In genomic region chr1:136749188-136749587, GRCm38 (mm10) we compare ENCODE assay signal across 9 mouse cellular contexts.
DNase-seq lines count a peak whose midpoint lies in the region; ATAC-seq and TF ChIP-seq lines count a peak whose summit lies in the region.
"Had no signal": no experiment of that assay in that cellular context is flagged by ENCODE, and none has a peak within 500 bp of the region (broad histone marks: within the 10 kb centered on the region; RNA-seq: fewer than 3 reads in every experiment).

No protein-coding gene starts in this region.

- no peaks in the 10 kb centered on the region for H3K9me3 ChIP-seq in forebrain, embryonic 10.5 days
- H3K9me3 ChIP-seq in forebrain, embryonic 12.5 days: no peaks in the 10 kb centered on the region
- no peaks in the 10 kb centered on the region for H3K9me3 ChIP-seq in liver, embryonic 11.5 days (ENCODE audit: control insufficient read depth, low read length)
- no peaks in the 10 kb centered on the region for H3K9me3 ChIP-seq in midbrain, postnatal 0 days (ENCODE audit: low read length)
- H3K9me3 ChIP-seq: neural tube, embryonic 13.5 days had no signal

- H3K36me3 ChIP-seq in forebrain, embryonic 10.5 days (replicated peaks): no peaks in the 10 kb centered on the region
- H3K36me3 ChIP-seq in forebrain, embryonic 12.5 days (replicated peaks): no peaks in the 10 kb centered on the region
- H3K36me3 ChIP-seq in liver, adult 2 months (ENCODE audit: control insufficient read depth, insufficient read depth, low read length): no peaks in the 10 kb centered on the region
- H3K36me3 ChIP-seq in liver, embryonic 11.5 days (ENCODE audit: control insufficient read depth, insufficient read depth, low read length): no peaks in the 10 kb centered on the region
- no peaks in the 10 kb centered on the region for H3K36me3 ChIP-seq in midbrain, postnatal 0 days (ENCODE audit: insufficient read depth, low read length)
- H3K36me3 ChIP-seq: neural tube, embryonic 13.5 days had no signal

- WGBS in forebrain, embryonic 10.5 days: 57% methylated on average over 8 of the region's 8 CpGs
- 61% methylated on average over 8 of the region's 8 CpGs for WGBS in forebrain, embryonic 12.5 days
- WGBS in liver, adult 2 months: 70% methylated on average over 8 of the region's 8 CpGs
- 51% methylated on average over 8 of the region's 8 CpGs for WGBS in liver, embryonic 11.5 days
- 58% methylated on average over 8 of the region's 8 CpGs for WGBS in midbrain, postnatal 0 days

- H3K4me1 ChIP-seq in forebrain, embryonic 10.5 days: 0 out of 2 replicates have a peak, but pooled peaks cover 3% of the 10 kb centered on the region
- H3K4me1 ChIP-seq in forebrain, embryonic 12.5 days: no peaks in the 10 kb centered on the region
- H3K4me1 ChIP-seq in liver, adult 2 months (ENCODE audit: control insufficient read depth, insufficient read depth, low read length): no peaks in the 10 kb centered on the region; the same call in 1 of the 2 replicates
- no peaks in the 10 kb centered on the region for H3K4me1 ChIP-seq in liver, embryonic 11.5 days (replicated peaks; ENCODE audit: control insufficient read depth, insufficient read depth, low read length)
- H3K4me1 ChIP-seq in midbrain, postnatal 0 days (ENCODE audit: insufficient read depth, low read length): no peaks in the 10 kb centered on the region
- H3K4me1 ChIP-seq: neural tube, embryonic 13.5 days had no signal

- DNase-seq in forebrain, embryonic 10.5 days (ENCODE audit: extremely low spot score, low spot score): peak; percentile 29
- DNase-seq in liver, adult 2 months (ENCODE audit: extremely low read depth, low read depth, low spot score): peak; percentile 40
- no peak for DNase-seq in liver, embryonic 11.5 days (ENCODE audit: low spot score)
- peak; percentile 10 for DNase-seq in adrenal gland, adult 8-10 months
- DNase-seq in heart, postnatal 4 days: peak; percentile 58
- no peak for DNase-seq in midbrain, postnatal 0 days (ENCODE audit: low spot score)
- DNase-seq in right cerebral cortex, postnatal 14 days: no peak

- no peak for TF ChIP-seq POLR2A in liver, adult 2 months (IDR thresholded peaks at IDR 0.05; ENCODE audit: extremely low read depth, insufficient read depth, low read length)

- H3K27ac ChIP-seq in forebrain, embryonic 10.5 days: no peak overlapping the region
- H3K27ac ChIP-seq in forebrain, embryonic 12.5 days: no peak overlapping the region
- no peak overlapping the region for H3K27ac ChIP-seq in liver, adult 2 months (replicated peaks; ENCODE audit: insufficient read depth, low read depth, low read length)
- no peak overlapping the region for H3K27ac ChIP-seq in liver, embryonic 11.5 days (ENCODE audit: low read depth, low read length)
- no peak overlapping the region for H3K27ac ChIP-seq in midbrain, postnatal 0 days (ENCODE audit: low read depth, low read length)
- H3K27ac ChIP-seq: neural tube, embryonic 13.5 days had no signal

- no peak overlapping the region for H3K4me3 ChIP-seq in forebrain, embryonic 10.5 days
- no peak overlapping the region for H3K4me3 ChIP-seq in forebrain, embryonic 12.5 days (replicated peaks)
- no peak overlapping the region for H3K4me3 ChIP-seq in liver, adult 2 months (ENCODE audit: insufficient read depth, low read depth, low read length)
- no peak overlapping the region for H3K4me3 ChIP-seq in liver, embryonic 11.5 days (ENCODE audit: low read depth, low read length)
- no peak overlapping the region for H3K4me3 ChIP-seq in midbrain, postnatal 0 days (ENCODE audit: low read depth, low read length)
- H3K4me3 ChIP-seq: neural tube, embryonic 13.5 days had no signal

- H3K9ac ChIP-seq in forebrain, embryonic 12.5 days: no peak overlapping the region
- no peak overlapping the region for H3K9ac ChIP-seq in liver, adult 2 months (ENCODE audit: low read depth, low read length)
- H3K9ac ChIP-seq in liver, embryonic 11.5 days (ENCODE audit: low read depth, low read length): no peak overlapping the region
- no peak overlapping the region for H3K9ac ChIP-seq in midbrain, postnatal 0 days (replicated peaks; ENCODE audit: low read length, poor library complexity, severe bottlenecking)
- H3K9ac ChIP-seq: neural tube, embryonic 13.5 days had no signal

- no peaks in the 10 kb centered on the region for H3K79me2 ChIP-seq in liver, adult 2 months (ENCODE audit: control insufficient read depth, insufficient read depth, low read length)

- no peak overlapping the region for H3K4me2 ChIP-seq in forebrain, embryonic 12.5 days
- H3K4me2 ChIP-seq in liver, embryonic 11.5 days: no peak overlapping the region
- no peak overlapping the region for H3K4me2 ChIP-seq in midbrain, postnatal 0 days (ENCODE audit: low read depth, low read length, poor library complexity, severe bottlenecking)
- H3K4me2 ChIP-seq: neural tube, embryonic 13.5 days had no signal

- no peaks in the 10 kb centered on the region for H3K27me3 ChIP-seq in forebrain, embryonic 10.5 days (ENCODE audit: poor library complexity, severe bottlenecking)
- H3K27me3 ChIP-seq in forebrain, embryonic 12.5 days: no peaks in the 10 kb centered on the region
- no peaks in the 10 kb centered on the region for H3K27me3 ChIP-seq in liver, adult 2 months (ENCODE audit: control insufficient read depth, insufficient read depth, low read length)
- no peaks in the 10 kb centered on the region for H3K27me3 ChIP-seq in liver, embryonic 11.5 days (replicated peaks; ENCODE audit: control insufficient read depth, insufficient read depth, low read length)
- no peaks in the 10 kb centered on the region for H3K27me3 ChIP-seq in midbrain, postnatal 0 days (ENCODE audit: insufficient read depth, low read length)
- H3K27me3 ChIP-seq: neural tube, embryonic 13.5 days had no signal

- peak; percentile 68 for TF ChIP-seq CTCF in liver, adult 2 months (IDR thresholded peaks at IDR 0.05; ENCODE audit: low read depth, low read length)
- TF ChIP-seq CTCF in midbrain, postnatal 0 days (IDR thresholded peaks at IDR 0.05): peak; percentile 65

- ATAC-seq in forebrain, embryonic 12.5 days (ENCODE audit: low FRiP score): no peak
- no peak for ATAC-seq in liver, embryonic 11.5 days (replicated peaks; ENCODE audit: low FRiP score)
- ATAC-seq in midbrain, postnatal 0 days (ENCODE audit: low FRiP score): no peak

Comparison
In these comparisons a context has a peak if more than half of its experiments do, and no peak if none do; other contexts are left out.
1. DNase-seq: peak in forebrain, embryonic 10.5 days (single experiment), liver, adult 2 months (single experiment), adrenal gland, adult 8-10 months (single experiment) and heart, postnatal 4 days (single experiment); none in liver, embryonic 11.5 days (single experiment), midbrain, postnatal 0 days (single experiment) and right cerebral cortex, postnatal 14 days (single experiment).